Mouse (Mus musculus): ENCODE measurements around the gene Tmed10. TPM values are rescaled to one million over a fixed set of nuclear protein-coding genes. Genes with fewer than 3 reads are reported as not detected.

The Tmed10 gene
- total RNA-seq (2022), result 100 to 1,000 TPM; 164 to 177 (median 171) TPM

GRCm38 (mm10) chr12:85374561-85375272 is at the start of gene Tmed10:
TSS of gene Tmed10 (minus strand) at chr12:85374847.
- peak; percentile 94 for DNase-seq (ENCODE audit: low spot score)

GRCm38 (mm10) chr12:85423236-85423635 is 48.6 kb upstream of the Tmed10 start:
- DNase-seq (ENCODE audit: low spot score), result no peak

- DNase-seq (ENCODE audit: low spot score), result no peak
These were observed 47.9 kb upstream of the Tmed10 start for GRCm38 (mm10) chr12:85422536-85422935.

GRCm38 (mm10) chr12:85420945-85421344 is 46.3 kb upstream of the Tmed10 start:
- no peak for DNase-seq (ENCODE audit: low spot score)

- DNase-seq (ENCODE audit: low spot score), result peak; percentile 67
These were observed 43.2 kb upstream of the Tmed10 start for GRCm38 (mm10) chr12:85417845-85418244.

GRCm38 (mm10) chr12:85416298-85416697 is 41.7 kb upstream of the Tmed10 start:
- DNase-seq (ENCODE audit: low spot score), result no peak

GRCm38 (mm10) chr12:85415876-85416275 is 41.2 kb upstream of the Tmed10 start:
- no peak for DNase-seq (ENCODE audit: low spot score)

- no peak for DNase-seq (ENCODE audit: low spot score)
These were observed 36.5 kb upstream of the Tmed10 start for GRCm38 (mm10) chr12:85411136-85411535.

GRCm38 (mm10) chr12:85397960-85398272 is 23.3 kb upstream of the Tmed10 start:
- DNase-seq (ENCODE audit: low spot score), result no peak

GRCm38 (mm10) chr12:85397063-85397959 is 22.7 kb upstream of the Tmed10 start:
- DNase-seq (ENCODE audit: low spot score), result no peak

GRCm38 (mm10) chr12:85393981-85394380 is 19.3 kb upstream of the Tmed10 start:
- no peak for DNase-seq (ENCODE audit: low spot score)

GRCm38 (mm10) chr12:85393526-85393925 is 18.9 kb upstream of the Tmed10 start:
- no peak for DNase-seq (ENCODE audit: low spot score)

- DNase-seq (ENCODE audit: low spot score), result no peak
These were observed 16.5 kb upstream of the Tmed10 start for GRCm38 (mm10) chr12:85391148-85391547.

GRCm38 (mm10) chr12:85389204-85390185 is 14.8 kb upstream of the Tmed10 start:
- no peak for DNase-seq (ENCODE audit: low spot score)

- no peak for DNase-seq (ENCODE audit: low spot score)
These were observed 11.3 kb upstream of the Tmed10 start for GRCm38 (mm10) chr12:85385995-85386375.

- peak; percentile 38 for DNase-seq (ENCODE audit: low spot score)
These were observed 10.8 kb upstream of the Tmed10 start for GRCm38 (mm10) chr12:85385329-85385994.

- no peak for DNase-seq (ENCODE audit: low spot score)
These were observed 8.4 kb upstream of the Tmed10 start for GRCm38 (mm10) chr12:85382761-85383680.

GRCm38 (mm10) chr12:85381570-85381969 is 6.9 kb upstream of the Tmed10 start:
- no peak for DNase-seq (ENCODE audit: low spot score)

GRCm38 (mm10) chr12:85380942-85381341 is 6.3 kb upstream of the Tmed10 start:
- no peak for DNase-seq (ENCODE audit: low spot score)

GRCm38 (mm10) chr12:85380308-85380707 is 5.7 kb upstream of the Tmed10 start:
- no peak for DNase-seq (ENCODE audit: low spot score)

Measured in heart, adult 8-10 months (tissue).